ENCODE assay signal across 1 mouse cellular context in the genomic region with DNA sequence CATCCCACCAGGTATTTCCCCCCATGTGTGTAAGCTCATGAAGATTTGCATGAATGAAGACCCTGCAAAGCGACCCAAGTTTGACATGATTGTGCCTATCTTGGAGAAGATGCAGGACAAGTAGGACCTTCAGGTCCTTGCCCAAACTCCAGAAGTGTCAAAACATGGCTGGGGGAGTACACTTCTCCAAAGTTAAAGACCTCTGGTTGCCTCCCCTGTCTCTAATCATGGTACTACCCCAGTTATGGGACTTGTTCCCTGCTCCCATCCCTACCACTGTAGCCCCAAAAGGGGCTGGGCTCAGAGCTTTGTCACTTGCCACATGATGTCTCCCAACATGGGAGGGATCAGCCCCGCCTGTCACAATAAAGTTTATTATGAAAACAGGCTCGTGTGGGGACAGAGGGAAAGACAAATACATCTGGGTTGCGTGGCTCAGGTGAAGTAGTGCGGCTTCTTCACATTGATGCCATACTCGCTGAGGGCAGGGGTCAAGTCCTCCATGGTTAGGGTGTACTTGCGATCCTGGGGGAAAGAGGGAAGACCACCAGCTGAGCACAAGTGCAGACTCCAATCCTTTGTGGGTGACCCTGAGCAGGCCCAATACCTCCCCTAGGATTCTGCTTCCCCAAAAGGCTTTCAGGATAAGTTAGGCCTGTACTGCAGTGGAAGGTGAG.
TF ChIP-seq lines count a peak whose summit lies in the region.

No protein-coding gene starts in this region.

TF ChIP-seq in MEL, 35 proteins besides CTCF, POLR2A, EP300 and RAD21:
- TF ChIP-seq ZMIZ1 (IDR thresholded peaks at IDR 0.05; ENCODE audit: low read depth, low read length) = peak; percentile 50; the same call in 1 of the 2 replicates
